Mouse (Mus musculus) embryo, embryonic 10 days (tissue): ENCODE results near the gene Musk.
"Not testable (repeated sequence)": the region's sequence is repeated elsewhere in the genome, so short reads cannot be mapped to it uniquely, and the experiment has no call there.

Experiments used
- DNase-seq: peaks from one replicate; pipeline ENCODE4 v3.0.0-alpha.2; 2015; ENCODE audit warnings: low spot score

The Musk gene

GRCm38 (mm10) chr4:58285687-58286086 is at the start of gene Musk:
Gene Musk, plus strand, starts transcription at chr4:58285960.
- DNase-seq: no peak

- DNase-seq: no peak
These were observed 45.3 kb upstream of the Musk start for GRCm38 (mm10) chr4:58240416-58240815.

- DNase-seq: no peak
These were observed 40.2 kb upstream of the Musk start for GRCm38 (mm10) chr4:58245544-58245943.

GRCm38 (mm10) chr4:58252381-58252780 is 33.4 kb upstream of the Musk start:
- DNase-seq: no peak

GRCm38 (mm10) chr4:58253410-58253809 is 32.4 kb upstream of the Musk start:
- peak; percentile 77 for DNase-seq

- DNase-seq: not testable (repeated sequence)
These were observed 25.0 kb upstream of the Musk start for GRCm38 (mm10) chr4:58260767-58261166.

GRCm38 (mm10) chr4:58266294-58266693 is 19.5 kb upstream of the Musk start:
- DNase-seq: peak; percentile 60

- no peak for DNase-seq
These were observed 16.7 kb upstream of the Musk start for GRCm38 (mm10) chr4:58268897-58269542.

- DNase-seq: no peak
These were observed 15.8 kb upstream of the Musk start for GRCm38 (mm10) chr4:58269961-58270360.

GRCm38 (mm10) chr4:58270956-58271355 is 14.8 kb upstream of the Musk start:
- no peak for DNase-seq

GRCm38 (mm10) chr4:58271504-58272162 is 14.1 kb upstream of the Musk start:
- DNase-seq: peak; percentile 31

GRCm38 (mm10) chr4:58275261-58275895 is 10.4 kb upstream of the Musk start:
- DNase-seq: no peak

- no peak for DNase-seq
These were observed 7.4 kb upstream of the Musk start for GRCm38 (mm10) chr4:58278368-58278767.

- DNase-seq: no peak
These were observed 5.6 kb upstream of the Musk start for GRCm38 (mm10) chr4:58280121-58280520.

- no peak for DNase-seq
These were observed 769 bp downstream of the Musk start for GRCm38 (mm10) chr4:58286368-58287090.

GRCm38 (mm10) chr4:58288753-58289152 is 3.0 kb downstream of the Musk start:
- no peak for DNase-seq

GRCm38 (mm10) chr4:58291828-58292227 is 6.1 kb downstream of the Musk start:
- no peak for DNase-seq

- no peak for DNase-seq
These were observed 7.3 kb downstream of the Musk start for GRCm38 (mm10) chr4:58293099-58293498.

- DNase-seq: no peak
These were observed 18.1 kb downstream of the Musk start for GRCm38 (mm10) chr4:58303862-58304261.

- no peak for DNase-seq
These were observed 18.8 kb downstream of the Musk start for GRCm38 (mm10) chr4:58304564-58304963.

- DNase-seq: no peak
These were observed 21.7 kb downstream of the Musk start for GRCm38 (mm10) chr4:58307421-58307820.

- no peak for DNase-seq
These were observed 27.6 kb downstream of the Musk start for GRCm38 (mm10) chr4:58313344-58313743.
